Mouse (Mus musculus) 3134 (cell line): ENCODE data around the gene Aen.
A peak's percentile ranks its signal among the peaks of the same experiment; 100 is the strongest.

Experiments
- DNase-seq: peaks from one replicate; pipeline ENCODE4 v3.0.0-alpha.2; 2011; ENCODE audit warnings: low spot score; ENCODE audit not compliant: insufficient read length; ENCODE audit errors: extremely low read depth

The Aen gene

DNA sequence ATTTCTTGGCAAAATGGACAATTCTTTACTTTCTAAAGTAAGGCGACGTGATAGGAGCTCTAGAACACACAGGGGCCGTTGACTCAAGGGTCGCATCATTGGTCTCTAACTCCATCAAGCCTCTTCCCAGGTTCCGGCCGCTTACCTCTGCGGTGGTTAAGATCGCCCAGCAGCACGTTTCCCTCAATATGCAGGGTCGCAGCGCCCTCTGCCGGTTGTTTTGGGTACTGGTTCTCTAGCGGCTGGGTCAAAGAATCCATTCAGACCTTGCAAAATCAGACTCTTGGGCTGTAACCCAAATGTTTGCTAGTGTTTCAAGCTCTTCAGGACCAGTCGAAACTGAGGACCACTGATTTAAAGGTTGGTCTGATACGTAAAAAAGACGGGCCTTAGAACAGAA is 5.0 kb upstream of the Aen start:
- peak; percentile 50 for DNase-seq

DNA sequence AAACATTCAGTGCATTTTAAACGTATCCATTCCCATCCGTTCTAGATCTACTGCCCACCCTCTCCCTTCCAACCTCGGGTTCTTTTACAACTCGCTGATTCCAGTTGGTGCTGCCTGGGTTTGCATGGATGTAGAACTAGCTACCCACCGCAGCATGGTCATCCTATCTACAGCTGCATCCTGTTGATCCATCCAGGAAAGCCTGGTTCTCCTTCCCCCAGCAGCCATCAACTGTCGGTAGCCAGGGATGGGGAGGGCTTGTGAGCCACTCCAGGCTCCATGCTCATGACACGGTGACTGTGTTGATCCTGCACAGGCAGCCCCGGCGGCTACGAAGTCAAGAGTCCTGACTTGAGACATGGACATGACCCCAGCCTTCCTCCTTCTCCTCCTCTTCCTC is 1.7 kb upstream of the Aen start:
- no peak for DNase-seq

DNA sequence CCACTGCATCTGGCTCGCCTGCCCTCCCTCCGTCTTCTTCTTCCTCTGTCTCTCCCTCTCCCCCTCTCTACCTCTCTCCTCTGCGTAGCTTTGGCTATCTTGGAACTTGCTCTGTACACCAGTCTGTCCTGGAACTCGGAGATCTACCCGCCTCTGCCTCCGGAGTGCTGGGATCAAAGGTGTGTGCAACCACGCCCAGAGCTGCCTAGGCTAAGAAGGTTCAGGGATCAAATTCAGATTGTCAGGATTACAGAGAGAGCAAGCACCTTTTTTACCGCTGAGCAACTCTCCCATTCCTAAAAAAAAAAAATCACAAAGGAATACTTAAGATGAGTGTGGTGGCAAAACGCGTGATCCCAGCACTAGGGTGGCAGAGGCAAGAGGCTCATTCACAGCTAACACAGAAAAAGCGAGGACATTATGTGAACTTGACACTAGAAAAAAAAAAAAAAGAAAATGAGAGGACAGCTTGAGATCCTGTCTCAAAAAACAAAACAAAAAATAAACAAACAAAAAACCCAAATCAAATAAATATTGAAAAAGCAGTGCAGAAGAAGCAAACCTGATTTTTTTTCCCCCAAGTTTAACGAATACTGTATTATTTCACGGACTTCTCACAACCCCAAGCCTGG is 517 bp upstream of the Aen start:
- DNase-seq = no peak

DNA sequence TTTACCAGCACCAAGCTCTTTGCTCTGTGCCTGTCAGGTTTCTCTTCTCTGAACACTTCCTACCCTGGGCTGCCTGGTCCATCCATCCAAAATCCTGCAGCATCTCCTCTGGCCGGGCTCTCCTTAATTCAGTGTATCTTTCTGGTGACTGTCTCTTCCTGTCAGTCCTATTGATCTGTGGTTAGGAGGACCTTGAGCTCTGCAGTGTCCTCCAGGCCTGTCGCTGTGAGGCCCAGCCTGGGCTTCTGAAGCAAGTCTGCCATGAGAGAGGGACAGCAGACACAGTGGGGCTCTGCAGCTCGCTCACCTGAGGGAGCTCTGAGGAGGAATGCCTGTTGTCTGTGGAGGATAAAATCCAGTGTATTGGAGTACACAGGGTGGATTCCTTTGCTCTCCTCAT is 1.9 kb downstream of the Aen start:
- no peak for DNase-seq

DNA sequence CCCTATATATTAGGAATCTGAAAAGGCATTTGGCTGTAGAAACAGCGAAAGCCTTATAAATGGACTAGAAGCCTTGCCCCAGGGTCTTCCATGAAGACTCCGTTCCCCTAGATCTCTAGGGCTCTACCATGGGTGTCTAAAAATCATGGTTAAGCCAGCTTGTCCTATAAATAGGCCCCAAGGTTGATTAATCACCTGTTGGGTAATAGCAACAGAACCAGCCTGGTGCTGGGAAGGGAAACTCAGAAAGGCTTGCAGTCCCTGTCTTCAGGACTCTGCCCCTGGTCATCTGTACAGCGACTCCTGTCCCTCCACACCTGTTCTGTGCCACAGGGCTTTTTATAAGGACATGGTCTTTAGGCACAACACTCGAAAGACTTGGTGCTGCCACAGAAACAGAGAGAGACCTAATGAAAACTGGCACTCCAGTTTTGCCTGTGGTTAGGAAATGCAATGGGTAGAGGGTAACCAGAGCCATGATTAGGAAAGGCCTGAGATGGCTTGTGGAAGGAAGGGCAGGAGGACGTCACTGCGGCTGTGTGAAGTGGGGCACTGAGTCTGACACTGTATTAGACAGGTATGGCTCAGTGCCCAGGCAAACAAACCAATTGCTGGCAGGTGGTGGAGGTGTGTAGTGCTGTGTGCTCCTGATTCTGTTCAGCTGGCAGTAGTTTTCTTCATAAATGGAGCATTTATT is 7.7 kb downstream of the Aen start:
- no peak for DNase-seq

DNA sequence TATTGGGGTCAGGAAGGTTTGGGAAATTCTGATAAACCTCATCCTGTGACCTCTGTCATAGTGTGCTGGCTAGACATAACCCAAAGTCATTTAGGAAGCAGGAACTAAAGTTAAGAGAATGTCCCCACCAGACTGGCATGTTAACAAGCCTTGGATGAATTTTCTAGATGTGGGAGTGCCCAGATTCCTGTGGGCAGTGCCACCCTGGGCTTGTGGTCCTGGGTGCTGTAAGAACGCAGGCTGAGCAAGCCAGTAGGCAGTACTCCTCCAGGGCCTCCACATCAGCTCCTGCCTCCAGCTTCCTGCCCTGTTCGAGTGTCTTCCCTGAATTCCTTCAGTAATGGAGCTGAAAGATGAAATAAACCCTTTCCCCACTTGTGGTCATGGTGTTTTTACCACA is 8.5 kb downstream of the Aen start:
- peak; percentile 56 for DNase-seq

DNA sequence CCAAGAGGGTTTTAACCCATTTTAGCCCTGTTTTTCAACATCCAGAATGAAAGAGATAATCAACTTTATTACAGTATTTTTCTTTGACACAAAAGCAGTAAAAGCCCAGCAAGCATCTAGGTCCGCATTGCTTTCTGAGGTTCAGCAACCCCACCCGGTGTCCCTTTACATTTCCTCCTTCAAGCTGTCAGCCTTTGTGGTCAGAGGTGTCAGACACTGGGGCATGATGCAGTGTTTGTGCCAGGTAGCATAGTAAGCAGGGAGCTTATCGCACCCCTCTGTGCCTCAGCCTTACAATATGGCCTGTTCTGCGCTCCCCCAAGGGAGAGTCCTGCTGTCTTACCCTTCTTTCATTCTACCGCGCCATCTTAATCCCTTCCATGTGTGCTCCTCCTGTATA is 13.4 kb downstream of the Aen start:
- DNase-seq = no peak

DNA sequence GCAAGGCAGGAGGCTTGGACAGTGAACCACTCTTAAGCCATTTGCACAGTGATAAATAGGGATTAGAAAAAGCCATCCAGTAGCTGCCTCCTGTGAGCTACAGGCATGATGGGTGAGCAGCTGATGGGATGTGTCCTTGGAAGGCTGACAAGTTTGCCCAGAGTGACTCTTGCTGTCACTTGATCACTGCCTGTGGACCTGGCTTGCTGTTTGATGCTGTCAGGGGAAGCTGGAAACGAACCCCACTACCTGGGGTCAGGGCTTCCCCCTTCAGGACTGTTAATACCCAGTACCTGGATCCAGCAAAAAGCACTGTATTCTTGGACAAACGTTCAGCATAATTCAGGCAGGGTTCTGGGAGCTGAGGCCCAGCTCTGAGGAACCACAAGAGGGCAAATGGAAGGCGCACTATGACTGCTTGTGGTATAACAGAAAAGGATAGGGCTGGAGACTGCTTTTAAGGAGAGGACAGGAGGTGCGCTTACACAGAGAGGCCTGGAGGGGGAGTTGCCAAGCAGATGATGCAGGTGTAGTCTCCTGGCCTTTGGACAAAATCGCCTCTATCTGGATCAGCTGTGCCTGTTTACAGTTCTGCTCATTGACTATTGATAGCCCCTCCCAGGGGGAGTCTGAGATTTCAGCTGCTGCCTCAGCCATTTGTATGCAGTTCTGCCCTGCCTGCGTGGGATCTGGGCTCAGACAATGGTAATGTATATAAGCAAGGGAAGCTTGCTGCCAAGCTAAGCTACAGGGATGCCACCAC is 14.9 kb downstream of the Aen start:
- no peak for DNase-seq

DNA sequence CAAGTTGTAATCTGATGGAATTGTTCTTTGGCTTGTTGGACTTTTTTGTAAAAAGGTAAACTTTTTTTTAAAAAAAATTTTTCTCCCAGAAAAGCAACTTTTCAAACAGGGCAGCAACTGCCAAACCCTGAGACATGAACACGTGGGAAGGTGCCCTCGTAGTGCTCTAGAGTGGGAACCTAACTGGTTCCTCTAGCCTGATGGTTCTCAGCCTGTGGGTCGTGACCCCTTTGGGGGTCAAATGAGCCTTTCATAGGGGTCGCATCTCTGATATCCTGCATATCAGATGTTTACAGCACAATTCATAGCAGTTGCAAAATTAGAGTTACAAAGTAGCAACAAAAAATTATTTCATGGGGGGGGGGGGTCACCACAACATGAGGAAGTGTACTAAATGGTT is 15.6 kb downstream of the Aen start:
- no peak for DNase-seq

DNA sequence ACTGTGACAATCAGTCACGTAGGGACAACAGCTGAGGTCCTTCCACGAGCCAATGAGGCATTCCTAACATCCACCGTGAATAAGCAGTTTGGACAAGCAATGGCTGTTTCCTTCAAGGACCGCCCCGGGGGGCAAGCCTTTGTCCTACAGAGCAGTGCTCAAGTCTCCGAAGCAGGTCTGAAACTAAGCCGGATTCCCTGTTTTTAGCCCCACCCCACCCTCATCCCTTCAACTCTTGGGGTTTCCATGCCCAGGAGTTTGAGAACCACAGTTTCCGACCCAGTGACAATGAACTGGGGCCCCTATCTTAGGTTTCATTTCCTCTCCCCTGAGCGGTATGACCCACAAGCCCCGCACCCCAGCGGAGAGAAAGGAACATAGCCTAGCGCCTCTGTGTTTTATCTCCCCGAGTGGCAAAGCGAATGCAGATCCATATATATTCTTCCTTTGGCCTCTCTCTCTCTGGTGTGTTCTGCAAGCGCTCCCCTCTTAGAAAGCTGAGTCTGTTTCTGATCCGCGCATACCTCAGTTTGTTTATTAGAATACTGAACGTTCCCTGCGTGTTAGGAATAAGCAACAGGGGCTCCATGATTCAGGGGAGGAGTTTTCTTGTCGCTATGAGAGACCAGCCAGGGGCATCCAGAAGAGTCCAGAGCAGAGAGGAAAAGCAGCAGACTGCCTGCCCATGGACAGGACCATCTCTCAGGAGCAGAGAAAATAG is 16.8 kb downstream of the Aen start:
- no peak for DNase-seq

DNA sequence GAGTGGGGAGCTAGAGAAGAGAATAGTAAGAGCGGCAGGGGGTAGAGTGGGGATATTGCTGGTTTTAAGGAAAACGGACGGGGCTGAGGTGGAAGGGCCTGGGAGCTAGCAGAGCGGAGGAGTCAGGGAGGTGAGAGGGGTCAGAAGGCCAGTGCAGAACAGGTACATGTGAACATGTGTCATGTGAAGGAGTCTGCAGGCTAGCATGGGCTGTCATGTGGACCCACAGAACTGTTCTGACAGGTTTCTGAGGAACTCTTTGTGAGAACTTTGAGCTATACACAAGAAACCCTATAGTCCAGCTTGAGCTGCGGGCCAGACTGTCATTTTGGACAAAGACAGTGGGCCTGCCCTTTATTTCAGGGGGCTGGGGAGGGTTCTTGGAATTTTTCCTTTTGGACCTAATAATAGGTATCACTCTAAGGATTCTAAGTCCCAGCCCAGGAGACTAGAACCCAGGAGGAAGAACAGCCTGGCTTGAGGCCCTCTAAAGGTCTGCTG is 17.4 kb downstream of the Aen start, which contains the start of gene Isg20:
TSS of gene Isg20 (plus strand) at position 451 of the 501 bp plus-strand sequence.
- DNase-seq = no peak

DNA sequence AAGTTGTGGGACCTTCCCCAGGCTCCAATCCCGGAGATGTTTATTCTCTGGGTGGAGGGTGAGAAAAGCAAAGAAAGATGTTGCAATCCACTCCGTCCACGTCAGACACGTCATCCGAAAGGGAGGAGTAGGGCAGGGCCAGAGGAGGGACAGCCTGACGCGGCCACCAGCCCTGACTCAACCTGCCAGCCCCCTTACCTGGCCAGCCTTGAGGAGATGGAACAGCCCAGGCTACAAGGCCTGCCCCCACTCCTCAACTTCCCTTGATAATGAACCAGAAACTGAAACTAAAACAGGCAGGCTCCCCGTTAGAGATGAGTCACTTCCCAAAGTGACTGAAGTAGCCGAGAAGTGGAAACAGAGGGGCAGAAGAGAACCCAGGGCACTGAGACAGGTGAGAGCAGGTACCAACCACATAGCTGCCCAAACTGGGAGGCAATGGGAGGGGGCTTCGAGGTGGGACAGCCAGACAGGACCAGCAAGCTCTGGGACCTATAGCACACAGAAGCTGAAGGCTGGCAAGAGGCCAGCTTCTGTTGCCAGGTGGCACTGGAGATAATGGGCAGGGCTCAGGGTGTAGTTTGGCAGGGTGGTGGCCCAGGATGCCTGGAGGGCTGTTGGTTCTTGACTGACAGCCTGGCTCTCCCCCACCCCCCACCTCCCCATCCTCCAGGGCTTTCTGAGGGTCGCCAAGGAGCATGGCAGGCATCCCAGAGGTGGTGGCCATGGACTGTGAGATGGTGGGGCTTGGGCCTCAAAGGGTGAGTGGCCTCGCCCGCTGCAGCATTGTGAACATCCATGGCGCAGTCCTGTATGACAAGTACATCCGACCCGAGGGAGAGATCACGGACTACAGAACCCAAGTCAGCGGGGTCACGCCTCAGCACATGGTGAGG is 18.2 kb downstream of the Aen start:
- peak; percentile 84 for DNase-seq

DNA sequence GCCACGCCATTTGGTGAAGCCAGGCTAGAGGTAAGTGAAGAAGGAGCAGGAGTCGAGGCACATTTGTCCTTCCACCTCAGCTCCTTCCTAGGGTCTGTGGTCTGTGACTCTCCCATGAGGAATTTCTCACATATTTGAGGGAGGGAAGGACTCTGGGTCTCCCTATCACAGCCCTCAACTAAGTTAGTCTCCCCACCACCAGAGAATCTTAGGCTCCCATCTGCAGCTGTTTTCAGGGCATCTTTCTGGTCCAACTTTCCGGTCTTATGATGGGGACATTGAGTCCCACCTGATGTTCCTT is 18.8 kb downstream of the Aen start:
- DNase-seq = no peak

DNA sequence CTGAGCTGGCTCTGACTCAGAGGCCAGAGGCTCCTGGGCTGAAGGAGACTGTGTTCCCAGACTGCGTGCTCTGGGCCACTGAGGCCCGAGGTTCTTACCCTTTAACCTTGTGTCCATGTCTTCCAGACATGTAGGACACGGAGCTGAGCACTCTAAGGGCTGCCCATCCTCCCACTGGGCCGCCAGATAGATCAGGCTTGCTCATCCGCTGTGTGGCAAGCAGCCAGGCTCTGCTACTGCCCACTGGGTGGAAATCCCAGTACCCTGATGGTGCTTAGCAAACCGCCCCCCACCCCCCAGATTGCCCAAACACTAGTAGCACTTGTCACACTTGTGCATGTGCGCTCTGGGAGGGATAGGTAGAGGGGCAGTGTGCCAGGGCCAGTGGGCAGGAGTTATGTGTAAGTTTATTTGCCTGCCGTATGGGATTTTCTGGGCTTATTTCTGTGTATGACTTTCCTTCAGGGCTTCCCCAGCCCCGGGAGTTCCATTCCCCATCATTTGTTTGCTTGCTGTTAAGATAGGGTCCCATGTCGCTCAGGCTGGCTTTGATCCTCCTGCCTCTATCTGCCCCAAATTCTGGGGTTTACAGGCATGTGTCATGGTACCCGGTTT is 19.3 kb downstream of the Aen start:
- peak; percentile 78 for DNase-seq

DNA sequence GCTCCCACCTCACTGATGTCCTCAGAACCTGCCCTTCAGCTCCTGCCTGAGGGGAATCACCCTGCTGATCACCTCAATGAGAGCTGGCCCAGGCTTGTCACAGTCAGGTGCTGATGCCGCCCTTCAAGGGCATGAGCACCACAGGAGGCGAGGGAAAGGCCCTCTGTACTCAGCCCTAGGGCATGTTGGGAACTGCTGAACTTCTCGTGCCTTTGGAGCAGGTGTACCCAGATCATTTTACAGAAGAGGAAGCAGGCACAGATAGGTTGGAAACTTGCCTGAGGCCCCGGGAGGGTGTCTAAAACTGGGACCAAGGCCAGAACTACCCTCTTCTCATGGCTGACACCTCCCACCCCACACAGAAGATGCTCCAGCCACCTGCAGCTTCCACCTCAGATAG is 23.0 kb downstream of the Aen start:
- DNase-seq = no peak

DNA sequence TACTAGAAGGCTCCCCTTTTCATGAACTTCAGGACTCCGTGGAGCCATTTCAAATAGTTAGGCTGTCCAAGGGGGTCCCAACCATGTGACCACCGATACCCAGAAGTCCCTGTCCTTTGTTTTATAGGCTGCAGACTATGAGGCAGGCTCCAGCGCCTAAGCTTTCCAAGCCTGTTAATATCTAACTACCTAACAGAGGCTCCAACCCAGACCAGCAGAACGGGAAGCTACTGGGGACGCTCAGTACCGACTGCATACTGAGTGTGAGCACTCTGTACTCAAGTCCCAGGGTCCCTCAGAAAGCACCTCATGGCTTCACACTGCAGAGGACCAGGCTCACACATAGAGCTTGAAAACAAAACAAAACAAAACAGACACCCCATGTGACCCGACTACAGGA is 26.9 kb downstream of the Aen start:
- no peak for DNase-seq

DNA sequence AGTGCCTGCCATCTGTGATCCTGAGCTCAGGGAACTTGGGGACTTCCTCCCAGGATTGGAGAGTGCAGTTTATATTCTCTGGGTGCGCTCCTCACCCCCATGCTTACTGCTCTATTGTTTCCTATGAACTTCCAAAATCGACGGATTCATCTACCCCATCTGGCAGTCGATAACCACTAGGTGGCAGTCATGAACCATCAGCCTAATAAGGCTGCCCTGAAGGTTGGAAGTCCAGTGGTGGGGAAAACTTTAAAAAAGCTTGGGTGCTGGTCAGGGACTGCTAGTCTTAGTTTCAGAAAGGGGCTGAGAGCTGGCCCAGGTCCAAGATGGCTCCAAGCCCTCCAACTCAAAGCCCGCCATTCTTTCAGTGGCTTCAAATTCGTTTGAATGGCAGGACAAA is 28.6 kb downstream of the Aen start:
- DNase-seq = peak; percentile 45

DNA sequence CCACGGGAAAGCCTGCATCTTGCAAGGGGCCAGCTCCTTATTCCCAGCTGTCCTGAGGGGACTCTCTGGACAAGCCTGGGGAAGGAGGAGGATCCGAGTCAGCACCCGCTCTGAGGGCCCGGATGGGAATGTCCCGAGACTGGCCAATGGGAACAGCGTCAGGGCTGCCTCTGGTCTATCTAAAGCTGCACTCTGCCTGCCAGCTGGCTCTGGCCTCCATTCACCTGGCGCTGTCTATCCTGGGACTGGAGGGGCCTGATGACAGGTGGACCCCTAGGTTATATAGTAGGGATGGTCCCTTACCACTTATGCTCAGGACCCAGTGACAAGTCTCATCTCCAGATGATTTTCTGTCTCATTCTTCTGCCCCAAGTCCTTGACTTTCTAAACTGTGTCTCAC is 29.1 kb downstream of the Aen start:
- peak; percentile 63 for DNase-seq

DNA sequence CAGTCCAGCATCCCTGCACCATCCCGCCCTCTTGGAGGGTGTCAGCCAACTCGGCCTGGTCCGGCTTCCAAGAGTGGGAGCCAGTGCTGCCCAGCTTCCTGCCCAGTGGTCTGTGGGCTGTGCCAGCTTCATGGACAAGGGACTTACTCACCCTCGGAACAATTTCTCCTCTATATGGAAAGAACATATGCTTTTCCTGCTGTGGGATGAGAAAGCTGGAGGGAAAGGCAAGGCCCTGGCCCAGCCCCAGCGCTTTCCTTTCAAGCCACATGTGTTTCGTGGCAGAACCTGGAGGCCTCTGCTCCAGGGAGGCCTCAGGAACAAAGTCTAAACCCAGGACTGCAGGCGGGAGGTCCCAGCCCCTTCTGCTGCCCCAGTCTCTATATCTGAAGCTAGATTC is 30.0 kb downstream of the Aen start:
- peak; percentile 82 for DNase-seq

DNA sequence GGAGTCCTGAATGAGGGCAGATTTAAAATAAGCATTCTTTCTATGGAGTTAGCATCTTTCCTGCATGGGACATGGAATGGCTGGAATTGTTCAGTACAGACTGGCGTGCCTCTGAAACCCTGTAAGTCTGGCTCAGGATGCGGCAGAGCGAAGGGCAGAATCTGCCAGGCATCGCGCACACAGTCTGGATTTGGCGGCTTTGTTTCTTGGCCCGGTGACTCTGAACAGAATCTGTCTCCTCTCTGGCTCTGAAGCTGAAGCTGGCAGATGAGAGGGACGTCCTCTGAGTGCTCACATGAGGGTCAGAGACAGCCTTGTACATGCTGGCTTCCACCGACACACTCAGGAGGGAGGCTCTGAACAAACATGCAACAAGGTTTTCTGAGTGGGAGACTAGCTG is 30.5 kb downstream of the Aen start:
- DNase-seq = peak; percentile 40
